Mouse (Mus musculus) stomach, postnatal 0 days (tissue): ENCODE measurements around the gene Adgrd1. TPM values are rescaled to one million over a fixed set of nuclear protein-coding genes. Genes with fewer than 3 reads are reported as not detected.

Source experiments
- ATAC-seq: fragments of 200-750 bp; cut with Nextera tagmentation; 2 replicates; pipeline ENCODE4 v1.8.0; 2017; ENCODE audit not compliant: low FRiP score, low TSS enrichment
- DNase-seq: peaks from one replicate; pipeline ENCODE4 v3.0.0-alpha.2; 2016; ENCODE audit warnings: low spot score
- H3K27ac ChIP-seq: fragments of 300-500 bp; sonication (generic); replicated peaks from 2 replicates; pipeline ENCODE4 v1.5.1; 2014; ENCODE audit warnings: mild to moderate bottlenecking, control low read depth
- H3K27me3 ChIP-seq: fragments of 300-500 bp; sonication (generic); 2 replicates; pipeline ENCODE4 v1.6.1; 2014; ENCODE audit warnings: low read length; ENCODE audit not compliant: control insufficient read depth, insufficient read depth
- H3K36me3 ChIP-seq: fragments of 300-500 bp; sonication (generic); 2 replicates; pipeline ENCODE4 v1.6.1; 2014; ENCODE audit warnings: low read length, mixed read lengths; ENCODE audit not compliant: control insufficient read depth, insufficient read depth
- H3K4me1 ChIP-seq: fragments of 300-500 bp; sonication (generic); replicated peaks from 2 replicates; pipeline ENCODE4 v1.6.1; 2014; ENCODE audit warnings: antibody characterized with exemption; ENCODE audit not compliant: control insufficient read depth, insufficient read depth
- H3K4me2 ChIP-seq: fragments of 300-500 bp; sonication (generic); replicated peaks from 2 replicates; pipeline ENCODE4 v1.6.1; 2014; ENCODE audit warnings: low read depth, mild to moderate bottlenecking, control low read depth, moderate library complexity
- H3K4me3 ChIP-seq: fragments of 300-500 bp; sonication (generic); 2 replicates; pipeline ENCODE4 v1.5.1; 2014; ENCODE audit warnings: low read depth, low read length, control low read depth
- H3K9ac ChIP-seq: fragments of 300-500 bp; sonication (generic); 2 replicates; pipeline ENCODE4 v1.6.1; 2014; ENCODE audit warnings: mild to moderate bottlenecking, low read length, control low read depth, mixed read lengths
- H3K9me3 ChIP-seq: fragments of 300-500 bp; sonication (generic); 2 replicates; pipeline ENCODE4 v1.6.1; 2016; ENCODE audit warnings: low read length; ENCODE audit not compliant: control insufficient read depth
- CTCF ChIP-seq: IDR thresholded peaks from 2 replicates; pipeline ENCODE4 v1.5.1; 2016; ENCODE audit warnings: antibody characterized with exemption, low read depth, mild to moderate bottlenecking, moderate library complexity
- EP300 ChIP-seq: optimal IDR thresholded peaks from 2 replicates; pipeline ENCODE3; 2016; ENCODE audit warnings: antibody characterized with exemption
- WGBS: fragments of 180-500 bp; shearing (Covaris S2); extraction: QIAGEN DNeasy Blood & Tissue Kit; methylation state at CpG from one replicate; pipeline ENCODE4 v1.1.7; 2014; 5-methylcytosine and 5-hydroxymethylcytosine counted together
- polyA plus RNA-seq: library from polyadenylated mRNA; unstranded; fragments of >200 nt; fragmentation: Nextera tagmentation; extraction: Ambion mirVana; gene quantifications from 2 replicates; pipeline ENCODE4 v1.2.1, GENCODE M21; 2015

Adgrd1 gene
- polyA plus RNA-seq, 1 experiment from 2014 or later, result 3.7 TPM

DNA sequence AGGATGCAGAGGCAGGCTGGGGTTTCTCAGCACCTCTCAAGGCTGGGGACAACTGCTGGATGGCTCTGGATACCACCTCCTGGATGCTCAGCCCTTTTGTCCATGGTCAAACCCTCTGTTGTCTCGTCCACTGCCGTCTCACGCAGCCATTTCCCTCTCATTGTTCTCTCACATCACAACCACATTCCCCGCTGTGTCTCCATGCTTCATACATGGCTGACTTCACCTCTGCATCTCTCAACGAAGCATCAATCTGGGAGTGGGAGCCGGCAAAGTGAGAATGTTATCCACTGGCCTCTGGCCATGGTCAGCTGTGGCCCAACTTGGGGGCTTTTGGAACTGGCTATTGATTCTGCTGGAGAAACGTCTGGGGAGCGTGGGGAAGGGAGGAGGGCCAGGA is 15.2 kb downstream of the Adgrd1 start:
- H3K9ac ChIP-seq, result no peak overlapping the region
- ATAC-seq, result no peak
- H3K27ac ChIP-seq, result no peak overlapping the region
- no peak overlapping the region for H3K4me2 ChIP-seq
- no peaks in the 10 kb centered on the region for H3K36me3 ChIP-seq
- H3K4me1 ChIP-seq, result no peaks in the 10 kb centered on the region
- 83% methylated on average over 8 of the region's 8 CpGs for WGBS
- no peaks in the 10 kb centered on the region for H3K27me3 ChIP-seq
- TF ChIP-seq EP300 (no peak), CTCF (no peak)
- DNase-seq, result no peak
- H3K4me3 ChIP-seq, result no peak overlapping the region
- no peaks in the 10 kb centered on the region for H3K9me3 ChIP-seq

DNA sequence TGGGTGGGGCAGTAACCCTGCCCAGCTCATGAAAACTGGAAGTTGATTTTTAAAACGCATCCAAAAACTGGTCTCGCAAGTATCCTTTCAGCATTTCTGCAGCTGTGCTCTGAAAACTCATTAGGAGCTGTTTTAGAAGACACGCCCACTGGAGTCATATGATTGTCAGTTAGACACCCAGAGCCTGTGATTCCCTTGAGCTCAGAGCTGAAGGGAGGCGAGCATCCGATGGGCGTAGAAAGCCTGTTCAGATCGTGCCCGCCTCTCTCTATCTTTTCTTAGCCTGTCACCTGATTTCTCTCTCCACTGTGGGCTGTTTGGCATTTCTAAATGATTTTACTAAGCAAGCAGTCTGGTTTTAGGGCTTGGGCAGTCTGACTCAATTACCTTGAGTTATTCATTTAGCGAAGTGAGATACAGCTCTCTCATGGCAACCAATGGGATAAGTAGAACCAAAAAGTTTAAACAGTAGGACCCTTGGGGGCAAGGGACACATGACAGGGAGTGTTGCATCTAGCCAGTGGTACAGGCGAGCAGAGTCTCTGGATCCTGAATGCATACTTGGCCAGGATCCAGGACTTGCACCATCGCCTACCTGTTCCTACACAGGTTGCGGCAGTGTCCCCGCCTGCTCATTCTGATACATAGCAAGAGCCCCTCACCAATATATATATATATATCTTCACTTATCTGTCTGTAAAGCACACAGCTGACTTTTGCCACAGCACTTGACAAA is 17.4 kb downstream of the Adgrd1 start:
- 45% methylated on average over 13 of the region's 13 CpGs for WGBS
- no peak overlapping the region for H3K4me2 ChIP-seq
- no peaks in the 10 kb centered on the region for H3K36me3 ChIP-seq
- ATAC-seq (no peak), DNase-seq (no peak)
- no peak for TF ChIP-seq CTCF
- no peak for TF ChIP-seq EP300
- H3K9me3 ChIP-seq, result no peaks in the 10 kb centered on the region
- no peak overlapping the region for H3K4me3 ChIP-seq
- no peaks in the 10 kb centered on the region for H3K27me3 ChIP-seq
- H3K27ac ChIP-seq, result 0 out of 2 replicates have a peak overlapping the region, but pooled peaks have one; percentile 20
- H3K9ac ChIP-seq, result no peak overlapping the region
- no peaks in the 10 kb centered on the region for H3K4me1 ChIP-seq

DNA sequence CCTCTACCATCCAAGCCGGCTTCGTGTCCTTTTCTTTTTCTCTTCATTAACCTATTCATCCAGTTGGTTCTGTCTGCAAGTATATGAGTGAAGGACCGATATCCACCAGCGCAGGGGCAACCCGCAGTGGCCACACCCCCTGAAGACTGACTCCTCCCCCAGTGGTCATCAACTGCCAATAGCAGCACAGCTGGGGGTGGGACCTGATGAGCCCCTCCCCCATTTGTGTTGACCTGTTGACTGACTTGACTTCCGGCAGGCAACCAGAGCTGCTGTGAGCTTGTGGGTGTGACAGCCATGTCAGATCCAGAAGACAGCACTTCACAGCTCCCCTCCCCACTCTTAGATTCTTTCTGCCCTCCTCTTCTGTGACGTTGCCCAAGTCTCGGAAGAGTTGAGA is 19.7 kb downstream of the Adgrd1 start:
- no peaks in the 10 kb centered on the region for H3K9me3 ChIP-seq
- ATAC-seq, result no peak
- no peak overlapping the region for H3K4me3 ChIP-seq
- no peak for DNase-seq
- no peak overlapping the region for H3K4me2 ChIP-seq
- no peak overlapping the region for H3K9ac ChIP-seq
- H3K4me1 ChIP-seq, result no peaks in the 10 kb centered on the region
- no peaks in the 10 kb centered on the region for H3K36me3 ChIP-seq
- H3K27me3 ChIP-seq, result no peaks in the 10 kb centered on the region
- no peak overlapping the region for H3K27ac ChIP-seq
- TF ChIP-seq EP300, result no peak
- TF ChIP-seq CTCF, result no peak
- WGBS, result 79% methylated on average over 8 of the region's 8 CpGs

DNA sequence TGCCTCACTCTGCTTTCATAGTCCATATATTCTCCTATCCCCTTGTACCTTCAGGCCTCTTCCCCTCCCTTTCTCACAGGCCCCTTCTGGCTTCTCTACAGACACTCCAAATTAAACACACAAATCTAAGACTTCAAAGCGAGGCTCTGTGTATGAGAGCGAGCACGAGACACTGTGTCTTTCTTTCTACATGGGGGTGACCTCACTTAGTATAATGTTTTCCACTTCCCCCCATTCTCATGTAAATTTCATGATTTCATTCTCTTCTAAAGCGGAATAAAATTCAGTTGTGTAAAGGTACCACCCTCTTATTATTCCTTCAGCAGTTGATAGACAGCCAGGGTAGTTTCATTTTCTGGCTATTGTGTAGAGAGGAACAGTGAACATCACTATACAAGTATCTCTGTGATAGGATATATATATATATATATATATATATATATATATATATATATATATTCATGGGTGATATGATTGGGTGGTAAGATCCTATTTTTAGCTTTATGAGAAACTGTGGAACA is 21.1 kb downstream of the Adgrd1 start:
- Histone ChIP-seq H3K27ac (no peak overlapping the region), H3K4me2 (no peak overlapping the region), H3K9me3 (no peaks in the 10 kb centered on the region), H3K4me1 (no peaks in the 10 kb centered on the region), H3K27me3 (no peaks in the 10 kb centered on the region), H3K9ac (no peak overlapping the region), H3K36me3 (no peaks in the 10 kb centered on the region), H3K4me3 (no peak overlapping the region)
- no peak for ATAC-seq
- WGBS, result 66% methylated on average over 4 of the region's 4 CpGs
- TF ChIP-seq EP300 (no peak), CTCF (no peak)
- DNase-seq, result no peak

DNA sequence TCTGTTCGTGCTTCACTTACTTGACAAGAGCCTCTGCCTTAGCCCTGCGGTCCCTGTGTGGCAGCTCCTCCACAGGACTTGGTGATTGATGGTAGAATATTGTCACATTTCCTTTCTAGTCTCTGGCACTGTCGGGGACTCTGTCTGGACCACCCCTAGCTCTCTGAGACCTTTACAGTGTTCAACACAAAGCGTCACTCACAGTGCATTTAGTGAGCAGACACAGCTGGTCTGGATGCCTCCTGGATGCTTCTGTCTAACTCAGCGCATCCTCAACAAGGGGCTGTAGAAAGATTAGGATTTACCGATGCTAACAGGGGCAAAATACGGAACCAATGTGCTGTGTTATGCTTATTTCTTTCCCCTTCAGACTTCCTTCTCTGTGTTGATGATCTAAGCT is 22.0 kb downstream of the Adgrd1 start:
- no peaks in the 10 kb centered on the region for H3K36me3 ChIP-seq
- H3K4me3 ChIP-seq, result no peak overlapping the region
- no peak overlapping the region for H3K27ac ChIP-seq
- no peaks in the 10 kb centered on the region for H3K4me1 ChIP-seq
- H3K4me2 ChIP-seq, result no peak overlapping the region
- 48% methylated on average over 7 of the region's 7 CpGs for WGBS
- no peak overlapping the region for H3K9ac ChIP-seq
- TF ChIP-seq CTCF, result no peak
- no peak for TF ChIP-seq EP300
- no peaks in the 10 kb centered on the region for H3K27me3 ChIP-seq
- no peak for ATAC-seq
- no peaks in the 10 kb centered on the region for H3K9me3 ChIP-seq
- no peak for DNase-seq

DNA sequence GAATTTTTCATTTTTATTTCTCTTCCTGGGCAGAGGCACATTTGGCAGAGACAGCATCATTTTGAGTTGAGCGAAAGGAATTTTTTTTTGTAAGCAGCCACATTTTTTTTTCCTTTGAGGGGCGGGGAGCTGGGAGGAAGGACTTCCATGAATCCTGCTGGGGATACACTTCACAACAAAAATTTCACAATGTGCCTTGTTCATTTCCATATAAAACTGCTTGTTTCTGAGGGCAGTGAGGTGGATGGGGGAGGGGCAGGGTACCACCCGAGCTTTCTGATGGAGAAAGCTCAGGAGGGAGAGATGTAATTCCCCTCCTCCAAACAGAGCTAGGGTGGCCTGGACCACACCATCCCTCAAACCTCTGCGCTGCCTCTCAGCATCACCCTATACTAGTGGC is 22.6 kb downstream of the Adgrd1 start:
- ATAC-seq (no peak), DNase-seq (no peak)
- H3K9me3 ChIP-seq, result no peaks in the 10 kb centered on the region
- TF ChIP-seq EP300, result no peak
- TF ChIP-seq CTCF, result no peak
- no peaks in the 10 kb centered on the region for H3K27me3 ChIP-seq
- no peak overlapping the region for H3K9ac ChIP-seq
- H3K4me2 ChIP-seq, result no peak overlapping the region
- WGBS, result 57% methylated on average over 4 of the region's 4 CpGs
- no peak overlapping the region for H3K27ac ChIP-seq
- H3K36me3 ChIP-seq, result no peaks in the 10 kb centered on the region
- H3K4me3 ChIP-seq, result no peak overlapping the region
- H3K4me1 ChIP-seq, result no peaks in the 10 kb centered on the region
